Mouse (Mus musculus): ENCODE measurements around the gene Fbxw21. TPM values are rescaled to one million over a fixed set of nuclear protein-coding genes. Genes with fewer than 3 reads are reported as not detected.
A peak's percentile ranks its signal among the peaks of the same experiment; 100 is the strongest.
"Not testable (repeated sequence)": the region's sequence is repeated elsewhere in the genome, so short reads cannot be mapped to it uniquely, and the experiment has no call there.

Gene Fbxw21
- not detected for total RNA-seq (2021)

- intact Hi-C loops (cut with DNase I), result no loop called here
- no peak for DNase-seq
These were observed at the start of gene Fbxw21 for GRCm38 (mm10) chr9:109161941-109162340. TSS of gene Fbxw21 (minus strand) at chr9:109162041.

- DNase-seq; intact Hi-C loops (cut with DNase I): not testable (repeated sequence)
These were observed 39.5 kb upstream of the Fbxw21 start for GRCm38 (mm10) chr9:109201347-109201746.

- intact Hi-C loops (cut with DNase I), result no loop called here
- no peak for DNase-seq
These were observed 38.5 kb upstream of the Fbxw21 start for GRCm38 (mm10) chr9:109200349-109200748.

- DNase-seq, result no peak
- intact Hi-C loops (cut with DNase I), result no loop called here
These were observed 37.5 kb upstream of the Fbxw21 start for GRCm38 (mm10) chr9:109199353-109199752.

- DNase-seq; intact Hi-C loops (cut with DNase I): not testable (repeated sequence)
These were observed 34.0 kb upstream of the Fbxw21 start, which contains the start of gene Fbxw13 for GRCm38 (mm10) chr9:109195875-109196274. TSS of gene Fbxw13 (minus strand) at chr9:109195975.

- no peak for DNase-seq
- intact Hi-C loops (cut with DNase I), result no loop called here
These were observed 15.4 kb upstream of the Fbxw21 start for GRCm38 (mm10) chr9:109177208-109177607.

- intact Hi-C loops (cut with DNase I), result no loop called here
These were observed 14.5 kb upstream of the Fbxw21 start for GRCm38 (mm10) chr9:109176301-109176700.

GRCm38 (mm10) chr9:109167316-109167715 lies 5.5 kb upstream of the Fbxw21 start:
- DNase-seq, result no peak
- intact Hi-C loops (cut with DNase I), result no loop called here

More at GRCm38 (mm10) chr9:109176301-109176700, 14.5 kb upstream of the Fbxw21 start:
- DNase-seq, result no peak

GRCm38 (mm10) chr9:109140414-109140813 lies 21.4 kb downstream of the Fbxw21 start:
- DNase-seq, result not testable (repeated sequence)
- intact Hi-C loops (cut with DNase I), result loop anchor here (5.0 kb wide), 1 partner anchor 707 kb away; the partner anchor contains the start of gene Camp

GRCm38 (mm10) chr9:109130076-109130475 lies 31.8 kb downstream of the Fbxw21 start:
- no peak for DNase-seq
- intact Hi-C loops (cut with DNase I), result no loop called here

GRCm38 (mm10) chr9:109128211-109128610 lies 33.6 kb downstream of the Fbxw21 start:
- peak in 1 of 2 experiments; percentile 59 for DNase-seq
- intact Hi-C loops (cut with DNase I), result loop anchor here (2.0 kb wide), 1 partner anchor 735 kb away; no protein-coding TSS in a partner anchor

GRCm38 (mm10) chr9:109127076-109127475 lies 34.8 kb downstream of the Fbxw21 start:
- intact Hi-C loops (cut with DNase I), result no loop called here
- DNase-seq, result no peak

- intact Hi-C loops (cut with DNase I), result no loop called here
- DNase-seq, result no peak
These were observed 36.4 kb downstream of the Fbxw21 start for GRCm38 (mm10) chr9:109125481-109125880.

- no peak for DNase-seq
- intact Hi-C loops (cut with DNase I), result no loop called here
These were observed 36.8 kb downstream of the Fbxw21 start for GRCm38 (mm10) chr9:109125043-109125442.

- no peak for DNase-seq
- intact Hi-C loops (cut with DNase I), result no loop called here
These were observed 37.7 kb downstream of the Fbxw21 start for GRCm38 (mm10) chr9:109124164-109124563.

- no peak for DNase-seq
- intact Hi-C loops (cut with DNase I), result loop anchor here (1.0 kb wide), 2 partner anchors 35 to 120 kb away; no protein-coding TSS in a partner anchor
These were observed 38.6 kb downstream of the Fbxw21 start for GRCm38 (mm10) chr9:109123266-109123665.

- peak; percentile 51 to 65 for DNase-seq
- intact Hi-C loops (cut with DNase I), result loop anchor here (1.0 kb wide), 2 partner anchors 34 to 119 kb away; no protein-coding TSS in a partner anchor
These were observed 39.2 kb downstream of the Fbxw21 start for GRCm38 (mm10) chr9:109122553-109123085.

- intact Hi-C loops (cut with DNase I), result no loop called here
- no peak for DNase-seq
These were observed 40.9 kb downstream of the Fbxw21 start for GRCm38 (mm10) chr9:109120956-109121355.

GRCm38 (mm10) chr9:109119571-109119970 lies 42.3 kb downstream of the Fbxw21 start:
- DNase-seq, result no peak
- intact Hi-C loops (cut with DNase I), result no loop called here

- intact Hi-C loops (cut with DNase I), result no loop called here
- peak; percentile 40 to 43 for DNase-seq
These were observed 43.7 kb downstream of the Fbxw21 start for GRCm38 (mm10) chr9:109118106-109118505.

GRCm38 (mm10) chr9:109116205-109116604 lies 45.6 kb downstream of the Fbxw21 start:
- intact Hi-C loops (cut with DNase I), result no loop called here
- DNase-seq, result no peak

- intact Hi-C loops (cut with DNase I), result no loop called here
- DNase-seq, result no peak
These were observed 47.0 kb downstream of the Fbxw21 start for GRCm38 (mm10) chr9:109114871-109115270.

- DNase-seq, result no peak
- intact Hi-C loops (cut with DNase I), result no loop called here
These were observed 47.6 kb downstream of the Fbxw21 start for GRCm38 (mm10) chr9:109114276-109114675.

All from heart, postnatal 10 days (tissue).